Mouse (Mus musculus) heart, embryonic 16.5 days (tissue): ENCODE measurements around the gene Acot8. TPM values are rescaled to one million over a fixed set of nuclear protein-coding genes. Genes with fewer than 3 reads are reported as not detected.

Experiments
- ATAC-seq: fragments of 200-750 bp; cut with Nextera tagmentation; replicated peaks from 2 replicates; pipeline ENCODE4 v1.8.0; 2017; ENCODE audit warnings: moderate number of reproducible peaks; ENCODE audit not compliant: insufficient read depth, low FRiP score; ENCODE audit errors: extremely low read depth
- H3K27ac ChIP-seq: fragments of 300-500 bp; sonication (generic); 2 replicates; pipeline ENCODE4 v1.5.1; 2014; ENCODE audit warnings: mild to moderate bottlenecking, low read length, control low read depth, moderate library complexity
- H3K27me3 ChIP-seq: fragments of 300-500 bp; sonication (generic); 2 replicates; pipeline ENCODE4 v1.6.1; 2014; ENCODE audit warnings: low read length, mixed read lengths; ENCODE audit not compliant: control insufficient read depth, insufficient read depth
- H3K36me3 ChIP-seq: fragments of 300-500 bp; sonication (generic); 2 replicates; pipeline ENCODE4 v1.6.1; 2014; ENCODE audit not compliant: control insufficient read depth, insufficient read depth
- H3K4me1 ChIP-seq: fragments of 300-500 bp; sonication (generic); 2 replicates; pipeline ENCODE4 v1.6.1; 2014; ENCODE audit warnings: low read length, mixed read lengths; ENCODE audit not compliant: control insufficient read depth, insufficient read depth
- H3K4me2 ChIP-seq: fragments of 300-500 bp; sonication (generic); 2 replicates; pipeline ENCODE4 v1.6.1; 2014; ENCODE audit warnings: low read depth, mild to moderate bottlenecking, control low read depth, low read length
- H3K4me3 ChIP-seq: fragments of 300-500 bp; sonication (generic); 2 replicates; pipeline ENCODE4 v1.5.1; 2014; ENCODE audit warnings: mild to moderate bottlenecking, control low read depth, low read length
- H3K9ac ChIP-seq: fragments of 300-500 bp; sonication (generic); 2 replicates; pipeline ENCODE4 v1.6.1; 2014; ENCODE audit warnings: low read length, control low read depth
- H3K9me3 ChIP-seq: fragments of 300-500 bp; sonication (generic); replicated peaks from 2 replicates; pipeline ENCODE4 v1.6.1; 2016; ENCODE audit warnings: low read length; ENCODE audit not compliant: control insufficient read depth
- WGBS: fragments of 180-500 bp; shearing (Covaris S2); extraction: QIAGEN DNeasy Blood & Tissue Kit; methylation state at CpG from one replicate; pipeline ENCODE4 v1.1.7; 2014; 5-methylcytosine and 5-hydroxymethylcytosine counted together
- polyA plus RNA-seq: library from polyadenylated mRNA; unstranded; fragments of >200 nt; fragmentation: Nextera tagmentation; extraction: Ambion mirVana; gene quantifications from 2 replicates; pipeline ENCODE4 v1.2.1, GENCODE M21; 2015

The Acot8 gene
- polyA plus RNA-seq = 15.7 and 16.7 TPM in 2 replicates

DNA sequence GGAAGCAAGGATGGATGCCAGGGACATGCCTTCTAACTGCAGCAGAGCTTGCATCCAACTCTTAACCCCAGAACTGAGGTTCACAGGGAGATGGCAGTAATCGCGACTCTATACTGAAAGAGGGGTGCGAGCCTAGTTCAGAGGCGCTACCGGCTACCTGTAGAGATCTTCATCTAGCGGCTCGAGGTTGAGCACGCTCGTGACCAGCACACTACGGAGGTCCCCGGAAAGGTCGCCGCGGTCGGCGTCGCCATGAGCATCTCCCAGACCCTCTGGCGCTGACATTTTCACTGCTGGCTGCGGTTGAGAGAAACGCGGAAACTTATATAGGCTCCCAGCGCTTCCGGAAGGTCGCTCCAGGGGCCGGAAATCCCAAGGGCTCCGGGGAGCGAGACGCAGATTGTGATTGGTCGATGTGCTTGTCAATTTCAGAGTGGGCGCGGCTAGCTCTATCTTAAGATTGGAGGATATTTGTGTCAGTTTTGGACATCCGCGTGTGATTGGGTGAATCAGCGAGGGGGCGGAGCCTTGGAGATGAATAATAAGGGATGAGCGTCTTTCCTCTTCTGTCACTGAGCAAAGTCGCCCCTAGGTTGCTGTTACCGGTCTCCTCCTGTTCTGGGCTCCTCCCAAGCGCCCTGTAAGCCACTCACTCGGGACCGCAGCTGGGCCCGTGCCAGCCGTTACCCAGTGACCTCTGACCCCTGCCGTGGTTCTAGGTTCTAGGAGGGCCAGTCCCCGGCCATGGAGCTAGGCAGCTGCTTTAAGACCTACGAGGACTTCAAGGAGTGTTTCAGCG is at the start of gene Acot8, which contains the start of gene Zswim3:
Gene Acot8 (minus strand): TSS at position 350 of the 799 bp plus-strand sequence.
Gene Zswim3 (plus strand): TSS at position 566 of the 799 bp plus-strand sequence.
- H3K27me3 ChIP-seq = no peaks in the 10 kb centered on the region
- WGBS = under 1% methylated on average over 47 of the region's 47 CpGs
- ATAC-seq = peak; percentile 97

DNA sequence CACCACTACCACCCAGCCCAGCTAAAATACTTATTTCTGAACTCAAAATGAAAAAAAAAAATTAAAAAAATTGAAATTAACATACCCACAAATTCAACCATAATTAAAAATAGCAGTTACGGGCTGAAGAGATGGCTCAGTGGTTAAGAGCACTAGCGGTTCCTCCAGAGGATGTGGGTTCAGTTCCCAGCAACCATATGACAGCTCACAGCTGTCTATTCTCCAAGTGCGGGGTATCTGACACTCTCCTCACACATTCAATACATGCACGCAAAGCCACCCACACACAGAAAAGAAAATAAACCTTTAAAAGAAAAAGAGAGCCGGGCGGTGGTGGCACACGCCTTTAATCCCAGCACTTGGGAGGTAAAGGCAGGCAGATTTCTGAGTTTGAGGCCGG is 45.4 kb upstream of the Acot8 start:
- Histone ChIP-seq H3K9me3 (no peaks in the 10 kb centered on the region), H3K36me3 (no peaks in the 10 kb centered on the region), H3K27me3 (peaks cover 12% of the 10 kb centered on the region), H3K27ac (no peak overlapping the region), H3K4me2 (no peak overlapping the region), H3K9ac (no peak overlapping the region), H3K4me3 (no peak overlapping the region), H3K4me1 (no peaks in the 10 kb centered on the region)
- no peak for ATAC-seq
- whole genome bisulfite sequencing = 75% methylated on average over 8 of the region's 8 CpGs

More for the DNA sequence above, at the start of gene Acot8, which contains the start of gene Zswim3:
- Histone ChIP-seq H3K4me1 (peaks cover 13% of the 10 kb centered on the region), H3K4me2 (peak within 1 kb of the TSS; percentile 96), H3K27ac (peak within 1 kb of the TSS; percentile 84), H3K9ac (peak within 1 kb of the TSS; percentile 92), H3K36me3 (peaks cover 8% of the 10 kb centered on the region), H3K4me3 (peak within 1 kb of the TSS; percentile 76), H3K9me3 (no peaks in the 10 kb centered on the region)

DNA sequence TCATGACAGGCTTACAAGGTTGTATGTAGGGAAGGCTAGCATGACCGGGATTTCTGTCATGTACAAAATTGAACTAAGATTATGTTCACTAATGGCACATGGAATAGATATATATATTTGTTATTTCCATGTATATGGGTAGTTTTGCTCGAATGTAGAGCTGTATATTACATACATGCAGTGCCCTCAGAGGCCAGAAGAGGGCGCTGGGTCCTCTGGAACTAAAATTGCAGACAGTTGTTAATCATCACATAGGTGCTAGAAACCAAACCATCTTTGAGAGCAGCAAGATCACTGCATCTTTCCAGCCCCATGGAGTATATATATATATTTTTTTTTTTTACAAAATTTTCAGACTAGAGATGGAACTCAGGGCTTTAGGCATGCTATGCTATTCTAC is 41.1 kb upstream of the Acot8 start:
- Histone ChIP-seq H3K36me3 (no peaks in the 10 kb centered on the region; the same call in 1 of the 2 replicates), H3K9ac (no peak overlapping the region), H3K27me3 (no peaks in the 10 kb centered on the region), H3K4me2 (no peak overlapping the region), H3K4me3 (no peak overlapping the region), H3K27ac (no peak overlapping the region), H3K9me3 (no peaks in the 10 kb centered on the region), H3K4me1 (no peaks in the 10 kb centered on the region)
- WGBS = 55% methylated on average over 3 of the region's 3 CpGs
- ATAC-seq = no peak

DNA sequence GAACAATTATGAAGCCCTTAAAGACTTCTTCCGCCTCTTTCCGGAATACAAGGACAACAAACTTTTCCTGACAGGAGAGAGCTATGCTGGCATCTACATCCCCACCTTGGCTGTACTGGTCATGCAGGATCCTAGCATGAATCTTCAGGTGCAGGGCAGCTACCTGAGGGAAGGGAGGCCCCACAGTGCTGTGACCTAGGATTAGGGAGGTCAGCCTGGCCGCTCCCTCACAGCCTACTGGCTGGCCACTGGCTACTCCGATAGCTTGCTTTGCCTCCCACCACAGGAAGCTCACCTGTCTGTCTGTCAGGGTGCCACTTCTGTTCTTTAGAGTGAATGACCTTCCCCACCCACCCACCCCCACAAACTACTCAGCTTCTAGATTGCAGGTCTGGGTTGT is 30.5 kb upstream of the Acot8 start:
- H3K4me1 ChIP-seq = peaks cover 15% of the 10 kb centered on the region
- peak overlapping the region; percentile 97; the same call in 1 of the 2 replicates for H3K4me2 ChIP-seq
- H3K4me3 ChIP-seq = peak overlapping the region; percentile 75; the same call in 1 of the 2 replicates
- no peaks in the 10 kb centered on the region for H3K9me3 ChIP-seq
- H3K36me3 ChIP-seq = peaks cover 38% of the 10 kb centered on the region
- no peak overlapping the region for H3K27ac ChIP-seq
- WGBS = 90% methylated on average over 4 of the region's 4 CpGs
- 0 out of 2 replicates have a peak overlapping the region, but pooled peaks have one; percentile 89 for H3K9ac ChIP-seq
- ATAC-seq = no peak
- no peaks in the 10 kb centered on the region for H3K27me3 ChIP-seq

DNA sequence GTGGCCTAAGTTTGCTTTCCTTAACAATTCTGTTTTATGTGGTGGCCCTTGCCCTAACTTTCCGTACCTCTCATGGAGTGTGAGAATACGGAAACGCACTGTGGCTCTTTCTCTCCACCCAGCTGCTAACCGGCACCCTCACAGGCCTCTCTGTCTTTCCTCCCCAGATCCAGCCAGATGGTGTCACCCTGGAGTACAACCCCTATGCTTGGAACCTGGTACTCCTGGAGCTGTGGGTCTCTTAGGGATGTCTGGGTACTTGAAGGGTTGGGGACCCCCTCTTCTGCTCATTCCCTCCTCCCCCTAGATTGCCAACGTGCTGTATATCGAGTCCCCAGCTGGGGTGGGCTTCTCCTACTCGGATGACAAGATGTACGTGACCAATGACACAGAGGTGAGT is 29.8 kb upstream of the Acot8 start:
- H3K4me2 ChIP-seq = peak overlapping the region; percentile 97
- no peak for ATAC-seq
- peak overlapping the region; percentile 75 for H3K4me3 ChIP-seq
- no peaks in the 10 kb centered on the region for H3K27me3 ChIP-seq
- H3K9me3 ChIP-seq = no peaks in the 10 kb centered on the region
- H3K36me3 ChIP-seq = peaks cover 35% of the 10 kb centered on the region
- WGBS = 40% methylated on average over 8 of the region's 8 CpGs
- peak overlapping the region; percentile 89 for H3K9ac ChIP-seq
- H3K27ac ChIP-seq = peak overlapping the region; percentile 99
- H3K4me1 ChIP-seq = peaks cover 15% of the 10 kb centered on the region

DNA sequence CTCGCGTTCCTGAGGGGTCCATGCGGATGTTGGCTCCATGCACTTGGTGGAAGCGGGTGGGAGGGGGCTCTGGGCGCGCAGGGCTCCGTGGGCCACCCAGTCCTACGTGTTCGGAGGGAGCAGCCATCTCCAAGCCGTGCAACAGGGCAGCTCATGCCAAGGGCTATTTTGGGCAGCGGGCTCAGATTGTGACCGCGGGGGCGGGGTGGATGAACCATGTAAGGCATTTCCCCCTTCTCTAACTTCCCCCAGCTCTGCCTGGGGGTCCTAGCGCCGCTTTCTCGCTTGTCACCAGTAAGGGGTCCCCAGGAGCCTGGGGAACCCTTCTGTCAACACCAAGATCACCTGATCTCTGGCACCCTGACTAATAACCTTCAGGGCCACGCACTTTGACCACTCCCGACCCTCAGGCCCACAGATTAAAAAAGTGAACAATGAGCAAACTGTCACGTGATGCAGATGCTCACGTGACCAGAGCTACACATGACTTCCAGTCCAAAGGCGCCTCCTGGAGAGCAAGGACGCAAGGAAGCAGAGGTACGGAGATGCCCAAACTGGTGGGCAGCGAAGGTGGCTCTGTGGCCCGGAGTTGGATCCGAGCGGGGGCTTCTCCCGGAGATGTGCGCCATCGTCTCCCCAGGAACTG is 28.8 kb upstream of the Acot8 start, which contains the start of gene Neurl2:
Gene Neurl2 (minus strand): TSS at position 143 of the 646 bp plus-strand sequence.
- Histone ChIP-seq H3K4me3 (peak within 1 kb of the TSS; percentile 75), H3K9ac (peak within 1 kb of the TSS; percentile 89), H3K9me3 (no peaks in the 10 kb centered on the region), H3K27me3 (no peaks in the 10 kb centered on the region), H3K4me1 (peaks cover 15% of the 10 kb centered on the region), H3K27ac (peak within 1 kb of the TSS; percentile 99), H3K36me3 (peaks cover 24% of the 10 kb centered on the region), H3K4me2 (peak within 1 kb of the TSS; percentile 97)
- ATAC-seq = peak; percentile 91
- 0% methylated on average over 31 of the region's 31 CpGs for WGBS

DNA sequence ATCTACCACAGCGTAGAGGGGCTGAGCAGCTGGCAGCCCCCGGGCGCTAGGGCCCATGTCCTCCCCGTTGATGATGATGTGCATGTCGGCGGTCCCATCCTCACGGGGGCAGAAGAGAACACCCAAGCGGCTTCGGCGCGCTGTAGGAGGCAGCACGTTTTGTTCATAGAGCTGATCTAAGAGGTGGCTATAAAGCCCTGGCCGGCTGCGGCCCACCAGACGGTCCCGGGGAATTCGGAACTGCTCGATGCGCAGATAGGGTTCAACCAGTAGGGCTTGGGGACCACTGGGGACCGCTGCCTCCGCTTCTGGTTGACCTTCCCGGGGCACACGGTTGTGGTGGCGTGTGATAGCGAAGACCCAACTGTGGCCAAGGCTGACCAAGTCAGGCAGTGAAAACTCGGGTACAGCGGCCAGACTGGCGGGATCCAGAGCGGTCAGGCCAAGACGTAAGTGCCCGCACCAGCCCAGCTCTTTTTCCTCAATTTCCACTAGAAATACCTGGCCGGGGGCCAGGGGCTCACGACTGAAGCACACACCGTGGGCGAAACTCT is 28.1 kb upstream of the Acot8 start, which contains the start of gene Ctsa:
Gene Ctsa (plus strand): TSS at position 126 of the 554 bp plus-strand sequence.
- Histone ChIP-seq H3K9ac (peak within 1 kb of the TSS; percentile 89), H3K4me3 (peak within 1 kb of the TSS; percentile 75), H3K27me3 (no peaks in the 10 kb centered on the region), H3K9me3 (no peaks in the 10 kb centered on the region), H3K36me3 (peaks cover 18% of the 10 kb centered on the region), H3K4me2 (peak within 1 kb of the TSS; percentile 97), H3K27ac (peak within 1 kb of the TSS; percentile 99), H3K4me1 (peaks cover 15% of the 10 kb centered on the region)
- under 1% methylated on average over 35 of the region's 35 CpGs for WGBS
- peak; percentile 79 for ATAC-seq

DNA sequence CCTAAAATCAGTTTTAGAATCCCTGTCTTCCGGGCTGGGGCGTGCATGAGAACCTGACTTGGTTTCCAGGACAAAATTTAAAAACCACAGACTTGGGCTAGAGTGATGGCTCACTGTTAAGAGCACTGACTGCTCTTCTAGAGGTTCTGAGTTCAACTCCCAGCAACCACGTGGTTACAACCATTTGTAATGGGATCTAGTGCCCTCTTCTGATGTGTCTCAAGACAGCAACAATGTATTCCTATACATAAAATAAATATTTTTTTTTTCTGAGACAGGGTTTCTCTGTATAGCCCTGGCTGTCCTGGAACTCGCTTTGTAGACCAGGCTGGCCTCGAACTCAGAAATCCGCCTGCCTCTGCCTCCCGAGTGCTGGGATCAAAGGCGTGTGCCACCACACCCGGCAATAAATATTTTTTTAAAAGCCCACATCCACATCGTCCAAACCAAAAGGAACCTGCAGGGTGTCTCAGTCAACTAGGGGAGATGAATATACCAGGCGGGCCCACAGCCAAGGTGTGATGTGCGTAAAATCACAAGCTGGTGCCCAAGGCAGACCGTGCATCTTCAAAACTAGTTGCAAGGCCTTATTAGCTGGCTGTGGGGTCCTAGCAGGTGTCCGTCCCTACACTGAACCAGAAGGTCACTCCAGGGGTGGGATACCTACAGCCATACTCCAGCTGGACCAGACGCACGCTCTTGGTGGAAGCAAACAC is 27.5 kb upstream of the Acot8 start:
- Histone ChIP-seq H3K27ac (peak overlapping the region; percentile 99), H3K4me3 (peak overlapping the region; percentile 75), H3K4me1 (peaks cover 15% of the 10 kb centered on the region), H3K9ac (peak overlapping the region; percentile 89), H3K36me3 (peaks cover 18% of the 10 kb centered on the region), H3K27me3 (no peaks in the 10 kb centered on the region), H3K9me3 (no peaks in the 10 kb centered on the region), H3K4me2 (peak overlapping the region; percentile 97)
- ATAC-seq = no peak
- 55% methylated on average over 16 of the region's 16 CpGs for WGBS
